Mouse (Mus musculus) neural tube, embryonic 12.5 days (tissue): ENCODE data around the gene Nup188. TPM values are rescaled to one million over a fixed set of nuclear protein-coding genes. Genes with fewer than 3 reads are reported as not detected.

ENCODE experiments used
- ATAC-seq: fragments of 200-750 bp; cut with Nextera tagmentation; 2 replicates; pipeline ENCODE4 v1.8.0; 2017; ENCODE audit warnings: low read depth, mild to moderate bottlenecking, moderate TSS enrichment, moderate library complexity; ENCODE audit not compliant: low FRiP score
- H3K27ac ChIP-seq: fragments of 300-500 bp; sonication (generic); 2 replicates; pipeline ENCODE4 v1.5.1; 2016
- H3K27me3 ChIP-seq: fragments of 300-500 bp; sonication (generic); replicated peaks from 2 replicates; pipeline ENCODE4 v1.6.1; 2016; ENCODE audit warnings: mild to moderate bottlenecking
- H3K36me3 ChIP-seq: fragments of 300-500 bp; sonication (generic); 2 replicates; pipeline ENCODE4 v1.6.1; 2016; ENCODE audit warnings: mild to moderate bottlenecking
- H3K4me1 ChIP-seq: fragments of 300-500 bp; sonication (generic); 2 replicates; pipeline ENCODE4 v1.6.1; 2016
- H3K4me2 ChIP-seq: fragments of 300-500 bp; sonication (generic); replicated peaks from 2 replicates; pipeline ENCODE4 v1.6.1; 2016; ENCODE audit warnings: mild to moderate bottlenecking
- H3K4me3 ChIP-seq: fragments of 300-500 bp; sonication (generic); 2 replicates; pipeline ENCODE4 v1.5.1; 2016
- H3K9ac ChIP-seq: fragments of 300-500 bp; sonication (generic); 2 replicates; pipeline ENCODE4 v1.6.1; 2016; ENCODE audit warnings: mild to moderate bottlenecking
- H3K9me3 ChIP-seq: fragments of 300-500 bp; sonication (generic); 2 replicates; pipeline ENCODE4 v1.6.1; 2016; ENCODE audit warnings: mild to moderate bottlenecking
- WGBS: fragments of 180-500 bp; shearing (Covaris S2); methylation state at CpG from one replicate; pipeline ENCODE4 v1.1.7; 2016; 5-methylcytosine and 5-hydroxymethylcytosine counted together
- polyA plus RNA-seq: library from polyadenylated mRNA; unstranded; fragments of >200 nt; fragmentation: Nextera tagmentation; extraction: Ambion mirVana; gene quantifications from 2 replicates; pipeline ENCODE4 v1.2.1, GENCODE M21; 2016

Gene Nup188
- polyA plus RNA-seq, 1 experiment from 2014 or later, result 34.4 TPM

- Histone ChIP-seq H3K4me3 (no peak overlapping the region), H3K9ac (no peak overlapping the region), H3K27me3 (no peaks in the 10 kb centered on the region), H3K9me3 (no peaks in the 10 kb centered on the region), H3K27ac (no peak overlapping the region), H3K4me1 (peaks cover 12% of the 10 kb centered on the region), H3K4me2 (no peak overlapping the region), H3K36me3 (peaks cover 8% of the 10 kb centered on the region)
- WGBS, result 89% methylated on average over 17 of the region's 17 CpGs
- ATAC-seq, result no peak
Measured at GRCm38 (mm10) chr2:30269241-30269990, 16.8 kb upstream of the Nup188 start.

- H3K4me1 ChIP-seq, result peaks cover 11% of the 10 kb centered on the region
- 0 out of 2 replicates have a peak, but pooled peaks cover 1% of the 10 kb centered on the region for H3K36me3 ChIP-seq
- ATAC-seq, result no peak
- H3K27ac ChIP-seq, result no peak overlapping the region
- H3K9ac ChIP-seq, result no peak overlapping the region
- WGBS, result 64% methylated on average over 1 of the region's 1 CpGs
- H3K4me2 ChIP-seq, result no peak overlapping the region
- no peak overlapping the region for H3K4me3 ChIP-seq
- no peaks in the 10 kb centered on the region for H3K27me3 ChIP-seq
- H3K9me3 ChIP-seq, result no peaks in the 10 kb centered on the region
Measured at GRCm38 (mm10) chr2:30270134-30270533, 16.1 kb upstream of the Nup188 start.

- Histone ChIP-seq H3K9ac (0 out of 2 replicates have a peak within 1 kb of the TSS, but pooled peaks have one; percentile 3), H3K4me2 (no peak within 1 kb of the TSS), H3K9me3 (no peaks in the 10 kb centered on the region), H3K27ac (no peak within 1 kb of the TSS), H3K27me3 (no peaks in the 10 kb centered on the region), H3K36me3 (peaks cover 6% of the 10 kb centered on the region; the same call in 1 of the 2 replicates), H3K4me3 (no peak within 1 kb of the TSS), H3K4me1 (peaks cover 11% of the 10 kb centered on the region)
- WGBS, result 94% methylated on average over 11 of the region's 11 CpGs
- ATAC-seq, result no peak
Measured at GRCm38 (mm10) chr2:30280743-30281142, 5.5 kb upstream of the Nup188 start, which contains the start of gene Gm28038. TSS of gene Gm28038 (plus strand) at chr2:30281043.

GRCm38 (mm10) chr2:30281651-30282050 lies 4.5 kb upstream of the Nup188 start:
- H3K27ac ChIP-seq, result no peak overlapping the region
- no peak overlapping the region for H3K4me2 ChIP-seq
- no peak for ATAC-seq
- 78% methylated on average over 3 of the region's 3 CpGs for WGBS
- H3K27me3 ChIP-seq, result no peaks in the 10 kb centered on the region
- H3K4me3 ChIP-seq, result no peak overlapping the region
- peaks cover 6% of the 10 kb centered on the region; the same call in 1 of the 2 replicates for H3K36me3 ChIP-seq
- H3K9ac ChIP-seq, result no peak overlapping the region
- no peaks in the 10 kb centered on the region for H3K9me3 ChIP-seq
- peaks cover 12% of the 10 kb centered on the region for H3K4me1 ChIP-seq

- Histone ChIP-seq H3K9me3 (no peaks in the 10 kb centered on the region), H3K4me2 (no peak overlapping the region), H3K4me3 (no peak overlapping the region), H3K9ac (no peak overlapping the region), H3K27me3 (no peaks in the 10 kb centered on the region), H3K4me1 (peaks cover 23% of the 10 kb centered on the region), H3K36me3 (peaks cover under 1% of the 10 kb centered on the region; the same call in 1 of the 2 replicates), H3K27ac (no peak overlapping the region)
- ATAC-seq, result no peak
- 92% methylated on average over 2 of the region's 2 CpGs for WGBS
Measured at GRCm38 (mm10) chr2:30283193-30283592, 3.0 kb upstream of the Nup188 start.

DNA sequence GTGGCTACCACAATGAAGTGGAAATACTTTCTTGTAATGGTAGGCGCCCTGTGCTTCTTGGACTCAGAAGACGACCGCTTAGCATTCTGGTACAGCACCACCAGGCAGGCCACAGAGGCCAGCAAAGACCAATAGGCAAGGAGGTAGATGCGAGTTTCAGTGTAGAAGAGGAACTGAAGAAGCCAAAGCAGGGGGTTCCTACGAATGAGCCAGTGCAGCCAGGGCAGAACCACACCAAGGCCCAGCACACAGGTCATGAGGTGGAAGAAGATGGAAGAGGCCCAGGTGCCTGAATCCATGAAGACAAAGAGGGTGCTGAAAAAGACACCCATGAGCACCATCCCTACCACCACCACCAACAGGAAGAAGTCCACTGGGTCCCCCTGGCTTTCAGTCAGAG lies 1.2 kb upstream of the Nup188 start:
- no peak for ATAC-seq
- peak overlapping the region; percentile 98 for H3K4me2 ChIP-seq
- WGBS, result 89% methylated on average over 5 of the region's 5 CpGs
- H3K4me1 ChIP-seq, result peaks cover 23% of the 10 kb centered on the region
- 0 out of 2 replicates have a peak overlapping the region, but pooled peaks have one; percentile 88 for H3K9ac ChIP-seq
- H3K4me3 ChIP-seq, result peak overlapping the region; percentile 96; the same call in 1 of the 2 replicates
- H3K9me3 ChIP-seq, result no peaks in the 10 kb centered on the region
- no peak overlapping the region for H3K27ac ChIP-seq
- H3K36me3 ChIP-seq, result peaks cover 3% of the 10 kb centered on the region; the same call in 1 of the 2 replicates
- H3K27me3 ChIP-seq, result no peaks in the 10 kb centered on the region

DNA sequence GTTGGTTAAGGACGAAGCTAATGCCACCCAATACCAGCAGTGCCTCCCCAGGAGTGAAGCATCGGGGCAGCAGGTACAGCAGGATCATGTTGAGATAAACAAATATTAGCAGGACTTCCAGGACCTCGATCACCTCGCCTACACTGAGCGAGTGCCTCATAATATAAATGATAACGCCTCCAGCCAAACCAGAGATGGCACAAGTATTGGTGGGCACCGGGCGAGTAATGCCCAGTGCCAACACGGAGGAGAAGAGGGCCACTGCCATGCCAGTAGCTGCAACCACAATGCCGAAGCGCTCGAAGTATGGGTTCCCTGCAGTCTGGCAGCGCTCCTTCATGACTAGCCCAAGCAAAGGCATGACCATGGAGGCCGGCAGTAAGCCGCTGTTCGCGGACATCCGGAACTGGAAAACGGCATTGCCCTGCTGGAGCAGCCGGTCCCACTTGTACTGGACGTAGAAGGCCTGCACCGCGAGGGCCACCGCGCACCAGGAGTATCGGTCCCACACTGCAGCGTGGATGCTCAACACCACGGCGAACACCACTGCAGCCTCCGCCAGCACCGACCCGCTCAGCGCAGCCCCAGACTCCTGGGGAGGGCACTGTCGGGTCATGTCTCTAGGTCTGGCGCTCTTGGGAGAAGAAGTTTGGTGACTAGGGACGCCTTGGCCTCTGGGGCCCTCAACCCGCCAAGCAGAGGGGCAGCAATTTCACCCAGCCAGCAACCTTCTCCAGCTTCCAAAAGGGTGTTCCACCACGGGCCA lies 598 bp upstream of the Nup188 start:
- Histone ChIP-seq H3K9me3 (no peaks in the 10 kb centered on the region), H3K36me3 (peaks cover 7% of the 10 kb centered on the region; the same call in 1 of the 2 replicates), H3K27ac (no peak overlapping the region), H3K4me2 (peak overlapping the region; percentile 98), H3K4me1 (peaks cover 23% of the 10 kb centered on the region), H3K9ac (peak overlapping the region; percentile 88), H3K27me3 (no peaks in the 10 kb centered on the region), H3K4me3 (peak overlapping the region; percentile 96)
- WGBS, result 18% methylated on average over 38 of the region's 38 CpGs
- ATAC-seq, result peak; percentile 78

GRCm38 (mm10) chr2:30287027-30287373 lies 803 bp downstream of the Nup188 start:
- Histone ChIP-seq H3K27me3 (no peaks in the 10 kb centered on the region), H3K4me1 (peaks cover 23% of the 10 kb centered on the region), H3K9ac (peak overlapping the region; percentile 88), H3K27ac (no peak overlapping the region), H3K4me3 (peak overlapping the region; percentile 96), H3K4me2 (peak overlapping the region; percentile 98), H3K36me3 (peaks cover 8% of the 10 kb centered on the region; the same call in 1 of the 2 replicates), H3K9me3 (no peaks in the 10 kb centered on the region)
- under 1% methylated on average over 10 of the region's 10 CpGs for WGBS
- ATAC-seq, result no peak

DNA sequence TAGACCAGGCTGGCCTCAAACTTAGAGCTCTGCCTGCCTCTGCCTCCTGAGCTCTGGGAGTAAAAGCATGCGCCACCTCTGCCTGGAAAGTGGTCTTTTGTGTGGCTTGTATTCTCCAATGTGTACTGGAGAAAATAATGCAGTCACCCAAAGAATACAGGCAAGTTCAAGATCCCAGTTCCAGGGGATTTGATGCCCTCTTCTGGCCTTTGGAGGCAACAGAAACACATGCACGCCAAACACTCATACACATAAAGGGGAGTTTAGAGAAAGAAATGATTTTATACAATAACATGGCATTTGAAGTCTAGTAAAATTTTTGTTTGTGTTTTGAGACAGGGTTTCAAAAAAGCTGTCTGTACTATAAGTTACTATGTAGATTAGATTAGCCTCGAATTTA lies 13.3 kb downstream of the Nup188 start:
- Histone ChIP-seq H3K27me3 (no peaks in the 10 kb centered on the region), H3K4me2 (no peak overlapping the region), H3K4me1 (no peaks in the 10 kb centered on the region), H3K9me3 (no peaks in the 10 kb centered on the region), H3K36me3 (peaks cover 75% of the 10 kb centered on the region), H3K9ac (no peak overlapping the region), H3K27ac (no peak overlapping the region), H3K4me3 (no peak overlapping the region)
- no peak for ATAC-seq
- 85% methylated on average over 3 of the region's 3 CpGs for WGBS

DNA sequence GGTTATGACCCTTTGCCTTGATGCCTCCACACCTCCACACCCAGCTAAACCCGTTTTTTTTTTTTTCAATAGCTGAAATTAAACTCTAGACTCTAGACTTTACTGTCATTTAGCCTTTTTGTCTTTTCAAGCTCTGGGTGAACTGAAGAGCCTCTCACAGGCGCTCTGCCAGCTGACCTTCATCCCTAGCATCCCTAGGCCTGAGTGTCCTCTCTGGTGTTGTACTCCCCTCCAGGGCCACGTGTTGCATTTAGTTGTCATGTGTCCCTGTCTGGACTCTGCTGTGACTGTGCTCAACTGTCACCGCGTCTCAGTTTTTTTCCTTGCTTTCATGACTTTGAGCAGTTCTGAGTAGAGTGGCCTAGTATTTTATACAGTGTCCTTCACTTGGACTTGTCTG lies 13.8 kb downstream of the Nup188 start:
- Histone ChIP-seq H3K9me3 (no peaks in the 10 kb centered on the region), H3K4me2 (no peak overlapping the region), H3K27me3 (no peaks in the 10 kb centered on the region), H3K4me1 (no peaks in the 10 kb centered on the region), H3K4me3 (no peak overlapping the region), H3K9ac (no peak overlapping the region), H3K36me3 (peaks cover 79% of the 10 kb centered on the region), H3K27ac (no peak overlapping the region)
- ATAC-seq, result no peak
- 89% methylated on average over 5 of the region's 5 CpGs for WGBS

- no peak for ATAC-seq
- no peaks in the 10 kb centered on the region for H3K4me1 ChIP-seq
- WGBS, result 97% methylated on average over 7 of the region's 7 CpGs
- no peaks in the 10 kb centered on the region for H3K9me3 ChIP-seq
- no peak overlapping the region for H3K9ac ChIP-seq
- H3K36me3 ChIP-seq, result peaks cover 98% of the 10 kb centered on the region
- no peak overlapping the region for H3K4me3 ChIP-seq
- H3K4me2 ChIP-seq, result no peak overlapping the region
- H3K27me3 ChIP-seq, result no peaks in the 10 kb centered on the region
- H3K27ac ChIP-seq, result no peak overlapping the region
Measured at GRCm38 (mm10) chr2:30306087-30306486, 19.9 kb downstream of the Nup188 start.

GRCm38 (mm10) chr2:30309351-30309750 lies 23.2 kb downstream of the Nup188 start:
- H3K4me2 ChIP-seq, result no peak overlapping the region
- no peak for ATAC-seq
- 87% methylated on average over 3 of the region's 3 CpGs for WGBS
- H3K36me3 ChIP-seq, result peaks cover 96% of the 10 kb centered on the region
- no peak overlapping the region for H3K4me3 ChIP-seq
- H3K27me3 ChIP-seq, result no peaks in the 10 kb centered on the region
- no peaks in the 10 kb centered on the region for H3K9me3 ChIP-seq
- H3K9ac ChIP-seq, result no peak overlapping the region
- H3K4me1 ChIP-seq, result no peaks in the 10 kb centered on the region
- H3K27ac ChIP-seq, result no peak overlapping the region
